8 mouse cellular contexts compared by ENCODE assay signal in the genomic region with DNA sequence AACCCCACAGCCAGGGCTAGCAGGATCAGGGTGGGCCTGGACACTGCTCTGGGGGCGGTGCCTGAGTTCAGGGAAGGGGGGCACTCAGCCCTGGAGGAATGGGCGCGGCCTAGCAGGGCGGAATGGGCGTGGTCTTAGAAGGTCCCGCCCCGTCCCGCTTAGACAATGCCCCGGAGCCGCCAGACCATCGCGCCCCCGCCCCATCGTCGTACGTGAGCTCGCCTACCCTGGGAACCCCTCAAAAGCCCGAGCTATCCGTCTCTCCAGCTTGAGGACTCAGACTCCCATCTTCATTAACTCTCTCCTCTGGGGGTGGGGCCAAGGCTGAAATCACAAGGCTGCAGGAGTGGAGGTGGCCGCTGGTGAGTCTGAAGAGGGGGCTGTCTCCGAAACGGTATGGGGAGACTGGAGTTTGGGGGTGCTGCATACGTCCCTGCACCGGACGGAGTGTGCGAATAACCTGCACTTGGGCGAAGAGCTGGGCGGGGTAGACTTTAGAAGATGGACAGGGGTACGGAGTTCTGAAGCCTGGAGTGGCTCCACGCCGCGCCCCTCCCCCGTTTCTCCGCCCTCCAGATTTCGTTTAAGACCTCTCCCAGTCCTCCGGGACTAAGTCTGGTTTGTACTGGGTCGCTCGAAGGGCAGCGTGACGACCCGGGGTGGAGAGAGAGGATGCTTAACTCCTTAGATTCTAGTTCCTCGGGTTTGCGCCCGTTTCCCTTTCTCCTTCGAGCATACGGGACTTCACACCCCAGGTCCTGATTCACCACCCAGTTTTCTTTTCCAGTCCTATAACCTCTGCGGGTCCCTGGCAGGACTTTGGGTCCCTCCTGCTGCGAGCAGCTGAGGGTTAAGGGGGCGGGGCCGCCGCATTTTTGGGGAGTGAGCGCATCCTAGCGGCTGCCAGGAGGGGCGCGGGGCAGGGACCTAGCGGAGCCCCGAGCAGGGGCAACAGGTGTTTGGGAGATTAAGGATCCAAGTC. TPM values are rescaled to one million over a fixed set of nuclear protein-coding genes. Genes with fewer than 3 reads are reported as not detected.
A peak's percentile ranks its signal among the peaks of the same experiment; 100 is the strongest.
DNase-seq lines count a peak whose midpoint lies in the region; ATAC-seq and TF ChIP-seq lines count a peak whose summit lies in the region.

A gene (plus strand): TSS at position 125 of the 982 bp plus-strand sequence.

- 0 out of 2 replicates have a peak, but pooled peaks have one; percentile 16 for TF ChIP-seq CTCF in cortical plate, adult 2 months (IDR thresholded peaks at IDR 0.05; ENCODE audit: extremely low read depth, insufficient read depth, low read length)
- peak; percentile 83 for TF ChIP-seq CTCF in hindbrain, postnatal 0 days (IDR thresholded peaks at IDR 0.05; ENCODE audit: low read depth)

- DNase-seq in gastrocnemius, adult 8-10 months (ENCODE audit: low spot score in 2 of 2): peak; percentile 83 to 87
- DNase-seq in hindbrain, postnatal 0 days (ENCODE audit: low spot score): peak; percentile 95
- peak; percentile 67 to 79 for DNase-seq in left cerebral cortex, postnatal 14 days (ENCODE audit: low spot score in 2 of 2)
- peak; percentile 74 for DNase-seq in right cerebral cortex, postnatal 25 days
- peak; percentile 90 to 95 for DNase-seq in urinary bladder, postnatal 4 days (ENCODE audit: low spot score in 2 of 2)

- no peaks in the 10 kb centered on the region for H3K4me1 ChIP-seq in cortical plate, adult 2 months (ENCODE audit: control insufficient read depth, insufficient read depth, low read length)
- peaks cover 6% of the 10 kb centered on the region; the same call in 1 of the 2 replicates for H3K4me1 ChIP-seq in hindbrain, postnatal 0 days (ENCODE audit: insufficient read depth, low read length)

- TF ChIP-seq POLR2A in cortical plate, adult 2 months (IDR thresholded peaks at IDR 0.05; ENCODE audit: extremely low read depth, insufficient read depth, low read length): no peak

- peak; percentile 80 for ATAC-seq in activated CD4-positive, CD25-positive, alpha-beta regulatory T cell, adult 4 months
- ATAC-seq in hindbrain, postnatal 0 days: peak; percentile 93
- ATAC-seq in megakaryocyte-erythroid progenitor cell, adult 5-6 weeks (replicated peaks; ENCODE audit: low FRiP score, low TSS enrichment, poor library complexity, severe bottlenecking): peak; percentile 58

- H3K9ac ChIP-seq in hindbrain, postnatal 0 days (replicated peaks; ENCODE audit: low read length): peak within 1 kb of the TSS; percentile 62

- WGBS in hindbrain, postnatal 0 days: under 1% methylated on average over 55 of the region's 57 CpGs

- no peak within 1 kb of the TSS for H3K27ac ChIP-seq in cortical plate, adult 2 months (ENCODE audit: insufficient read depth, low read length)
- H3K27ac ChIP-seq in hindbrain, postnatal 0 days: peak within 1 kb of the TSS; percentile 88

- intact Hi-C loops in left cerebral cortex, postnatal 14 days (cut with DNase I): loop anchor here (1.0 kb wide), 1 partner anchor 38 kb away; no protein-coding TSS in a partner anchor

- peak within 1 kb of the TSS; percentile 86 for H3K4me3 ChIP-seq in cortical plate, adult 2 months (ENCODE audit: insufficient read depth, low read length)
- H3K4me3 ChIP-seq in hindbrain, postnatal 0 days (ENCODE audit: low read length): peak within 1 kb of the TSS; percentile 84

- H3K4me2 ChIP-seq in hindbrain, postnatal 0 days (ENCODE audit: low read depth, low read length): peak within 1 kb of the TSS; percentile 96

- no peaks in the 10 kb centered on the region for H3K9me3 ChIP-seq in hindbrain, postnatal 0 days (ENCODE audit: low read length)

- no peaks in the 10 kb centered on the region; the same call in 1 of the 2 replicates for H3K36me3 ChIP-seq in hindbrain, postnatal 0 days (ENCODE audit: insufficient read depth, low read length)

- no peaks in the 10 kb centered on the region for H3K27me3 ChIP-seq in hindbrain, postnatal 0 days (ENCODE audit: insufficient read depth, low read length)

RNA-seq across cellular contexts. Expression of the gene that starts here (rescaled TPM):
- polyA plus RNA-seq in activated CD4-positive, CD25-positive, alpha-beta regulatory T cell, adult 4 months (2017; shearing (Covaris generic)): 1 to 10 TPM in 1 of 2 experiments, under 1 TPM in 1; 0.36 to 1.8 TPM
- polyA plus RNA-seq in cortical plate, adult 2 months (2012; rRNA removed): 25.1 and 26.8 TPM in 2 replicates
- total RNA-seq in gastrocnemius, adult 8-10 months (2022): 1 to 10 TPM; 4.3 to 6.2 (median 5.1) TPM
- total RNA-seq in hindbrain, postnatal 0 days (2014; rRNA removed): 216 and 228 TPM in 2 replicates
- 322 and 331 TPM in 2 replicates for polyA plus RNA-seq in hindbrain, postnatal 0 days (2015; fragmentation: Nextera tagmentation; extraction: Ambion mirVana)
- total RNA-seq in left cerebral cortex, postnatal 14 days (2021): 10 to 100 TPM; 16.9 to 19.4 TPM
- total RNA-seq in megakaryocyte-erythroid progenitor cell, adult 5-6 weeks (2014; fragmentation: Nextera tagmentation): 2.7 and 7.6 TPM in 2 replicates
- 4.6 and 21.4 TPM in 2 replicates for total RNA-seq in megakaryocyte-erythroid progenitor cell, adult 5-6 weeks (2017)

Comparison
In these comparisons a context has a peak if more than half of its experiments do, and no peak if none do; other contexts are left out.
1. RNA of the gene that starts here (polyA plus RNA-seq): 322 to 331 TPM in hindbrain, postnatal 0 days; 25.1 to 26.8 TPM in cortical plate, adult 2 months and 0.36 to 1.8 TPM in activated CD4-positive, CD25-positive, alpha-beta regulatory T cell, adult 4 months; every median in the first group is over 10 times any median in the second.
2. Peak in every context shown above with its lines, with median percentiles within 50 percentile points of each other: ATAC-seq and DNase-seq.